In genomic region chr16:18577599-18578160, GRCm38 (mm10) we compare ENCODE assay signal across 20 mouse cellular contexts. TPM values are rescaled to one million over a fixed set of nuclear protein-coding genes. Genes with fewer than 3 reads are reported as not detected.
A peak's percentile ranks its signal among the peaks of the same experiment; 100 is the strongest.
DNase-seq lines count a peak whose midpoint lies in the region; ATAC-seq lines count a peak whose summit lies in the region.
"Had no signal": no experiment of that assay in that cellular context is flagged by ENCODE, and none has a peak within 500 bp of the region (broad histone marks: within the 10 kb centered on the region; RNA-seq: fewer than 3 reads in every experiment).

No protein-coding gene starts in this region.

- H3K27ac ChIP-seq in kidney, embryonic 15.5 days: no peak overlapping the region
- H3K27ac ChIP-seq: heart, embryonic 10.5 days; hindbrain, embryonic 14.5 days had no signal

- ATAC-seq in hematopoietic stem cell, adult 5-6 weeks (replicated peaks in 1 of 2; ENCODE audit: insufficient read depth in 1 of 2, low FRiP score in 2 of 2, low TSS enrichment in 1 of 2, low read depth in 1 of 2, poor library complexity in 2 of 2, severe bottlenecking in 2 of 2): peak; percentile 69 to 72
- ATAC-seq in kidney, embryonic 15.5 days (replicated peaks; ENCODE audit: low FRiP score): no peak
- ATAC-seq: forebrain, embryonic 14.5 days; intestine, embryonic 16.5 days; lung, postnatal 0 days had no signal

- 28% methylated on average over 5 of the region's 5 CpGs for WGBS in kidney, embryonic 15.5 days

- intact Hi-C loops in gastrocnemius, postnatal 36 days (cut with DNase I): no loop called here

- H3K9me3 ChIP-seq in kidney, embryonic 15.5 days (replicated peaks): no peaks in the 10 kb centered on the region
- H3K9me3 ChIP-seq: heart, embryonic 10.5 days had no signal

- no peak overlapping the region for H3K4me2 ChIP-seq in kidney, embryonic 15.5 days
- H3K4me2 ChIP-seq: hindbrain, embryonic 14.5 days had no signal

- H3K4me3 ChIP-seq in kidney, embryonic 15.5 days (replicated peaks): no peak overlapping the region
- H3K4me3 ChIP-seq: erythroblast, embryonic 14.5 days; heart, embryonic 10.5 days had no signal

- DNase-seq in retina, postnatal 1 day: peak; percentile 37
- no peak for DNase-seq in retina, embryonic 14.5 days (ENCODE audit: low spot score)
- peak; percentile 27 for DNase-seq in brain, adult 2 months (ENCODE audit: low read depth, low spot score)
- DNase-seq in adrenal gland, postnatal 25 days: no peak
- no peak for DNase-seq in gastrocnemius, postnatal 36 days
- DNase-seq: cerebellum, adult 8-10 months; gastrocnemius, postnatal 25 days; liver; right cerebral cortex, adult 18-20 months; thymus, postnatal 4 days had no signal

- H3K9ac ChIP-seq in kidney, embryonic 15.5 days: no peak overlapping the region
- H3K9ac ChIP-seq: hindbrain, embryonic 14.5 days had no signal

- H3K27me3 ChIP-seq in kidney, embryonic 15.5 days: peaks cover 63% of the 10 kb centered on the region

- H3K36me3 ChIP-seq in kidney, embryonic 15.5 days: no peaks in the 10 kb centered on the region
- H3K36me3 ChIP-seq: heart, embryonic 10.5 days had no signal

- H3K4me1 ChIP-seq in kidney, embryonic 15.5 days: peaks cover 18% of the 10 kb centered on the region

RNA-seq across cellular contexts. Expression of gene Tbx1, which starts 12.8 kb away (rescaled TPM):
- total RNA-seq in hematopoietic stem cell, adult 5-6 weeks (2017): not detected in 2 replicates
- polyA plus RNA-seq in kidney, embryonic 15.5 days (2015; fragmentation: Nextera tagmentation; extraction: Ambion mirVana): 0.28 and 0.40 TPM in 2 replicates
- total RNA-seq in adrenal gland, postnatal 25 days (2021): 0.52 TPM in 1 of 2 replicates, not detected in the other
- 10 to 100 TPM in 1 of 2 experiments, 1 to 10 TPM in 1; 8.7 to 11.1 TPM for total RNA-seq in gastrocnemius, postnatal 36 days (2021)
- total RNA-seq: megakaryocyte-erythroid progenitor cell, adult 5-6 weeks had no signal
- polyA plus RNA-seq: erythroblast, embryonic 14.5 days had no signal

RNA-seq across cellular contexts. Expression of gene Gp1bb, which starts 44.5 kb away (rescaled TPM):
- total RNA-seq in hematopoietic stem cell, adult 5-6 weeks (2017): 0.38 and 2.9 TPM in 2 replicates
- 0.93 and 1.6 TPM in 2 replicates for polyA plus RNA-seq in kidney, embryonic 15.5 days (2015; fragmentation: Nextera tagmentation; extraction: Ambion mirVana)
- not detected in 2 replicates for total RNA-seq in adrenal gland, postnatal 25 days (2021)
- not detected for total RNA-seq in gastrocnemius, postnatal 36 days (2021)
- total RNA-seq: ES-E14 had no signal

RNA-seq across cellular contexts. Expression of gene Gm49601, which starts 48.5 kb away (rescaled TPM):
- 2.1 TPM in 1 of 2 replicates, not detected in the other for total RNA-seq in hematopoietic stem cell, adult 5-6 weeks (2017)
- 1.5 and 4.3 TPM in 2 replicates for polyA plus RNA-seq in kidney, embryonic 15.5 days (2015; fragmentation: Nextera tagmentation; extraction: Ambion mirVana)
- 2.8 and 5.5 TPM in 2 replicates for total RNA-seq in adrenal gland, postnatal 25 days (2021)
- total RNA-seq in gastrocnemius, postnatal 36 days (2021): 1 to 10 TPM in 1 of 2 experiments, under 1 TPM in 1; 0.94 to 1.5 TPM
- total RNA-seq: megakaryocyte-erythroid progenitor cell, adult 5-6 weeks had no signal

RNA-seq across cellular contexts. Expression of gene Sept5, which starts 52.1 kb away (rescaled TPM):
- 1.8 and 7.6 TPM in 2 replicates for total RNA-seq in hematopoietic stem cell, adult 5-6 weeks (2017)
- 16.3 and 17.1 TPM in 2 replicates for polyA plus RNA-seq in kidney, embryonic 15.5 days (2015; fragmentation: Nextera tagmentation; extraction: Ambion mirVana)
- 8.4 and 11.4 TPM in 2 replicates for total RNA-seq in adrenal gland, postnatal 25 days (2021)
- 1 to 10 TPM; 2.7 TPM for total RNA-seq in gastrocnemius, postnatal 36 days (2021)
- polyA plus RNA-seq: erythroblast, embryonic 14.5 days had no signal

Comparison
In these comparisons a context has a peak if more than half of its experiments do, and no peak if none do; other contexts are left out.
1. DNase-seq: peak in retina, postnatal 1 day (single experiment) and brain, adult 2 months (single experiment); none in retina, embryonic 14.5 days (single experiment), adrenal gland, postnatal 25 days (single experiment) and gastrocnemius, postnatal 36 days (0 of 2).